Mouse (Mus musculus): Measurements from ENCODE around the gene Ddx5.

DNA sequence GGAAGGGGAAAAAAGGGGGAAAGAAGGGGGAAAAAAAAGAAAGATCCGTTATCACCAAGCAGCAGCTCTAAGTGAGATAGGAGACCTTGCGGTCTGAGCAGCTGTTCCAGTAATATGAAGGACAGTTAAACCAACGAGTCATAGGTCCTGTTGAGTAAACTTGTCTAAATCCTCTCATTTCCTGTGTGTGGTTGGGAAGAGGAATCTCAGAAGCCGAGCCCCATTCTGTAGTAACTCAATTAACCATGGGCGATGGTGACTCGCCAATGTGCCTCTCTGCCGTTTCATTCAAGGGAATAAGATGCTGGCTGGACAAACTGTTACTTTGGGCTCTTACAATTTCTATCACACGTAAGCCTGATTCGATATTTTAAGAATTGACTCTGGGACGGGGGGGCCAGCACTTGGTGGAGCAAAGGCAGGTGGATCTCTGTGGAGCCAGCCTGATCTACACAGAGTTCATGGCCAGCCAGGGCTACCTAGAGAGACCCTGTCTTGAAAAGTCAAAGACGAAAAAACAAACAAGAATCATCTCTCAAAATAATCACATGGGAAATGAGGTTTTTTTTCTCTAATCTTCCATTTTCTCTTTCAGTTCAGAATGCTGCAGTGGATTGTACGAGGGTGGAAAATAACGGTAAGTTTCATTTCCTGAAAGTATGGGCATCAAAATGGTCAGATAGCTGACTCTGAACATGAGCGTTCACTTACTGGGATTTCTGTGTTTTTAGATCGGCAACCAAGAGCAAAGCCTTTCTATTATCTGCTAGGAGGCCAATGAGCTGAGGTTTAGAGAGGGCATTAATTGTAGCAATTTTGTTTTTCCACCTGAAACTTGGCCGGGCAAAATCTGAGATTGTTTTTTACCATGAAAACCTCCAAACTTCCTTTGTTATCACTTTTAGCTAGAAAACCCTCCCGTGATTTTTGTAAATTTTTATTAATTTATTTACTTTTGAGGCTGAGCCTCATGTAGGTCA lies 37.7 kb downstream of the Ddx5 start, which contains the start of gene Milr1:
- TF ChIP-seq CTCF (IDR thresholded peaks at IDR 0.05; ENCODE audit: low read depth) (no peak), EP300 (optimal IDR thresholded peaks at IDR 0.05) (no peak)
